Mouse (Mus musculus) liver, embryonic 14.5 days (tissue): ENCODE data around the gene Shroom3.

Experiments
- CTCF ChIP-seq: IDR thresholded peaks from 2 replicates; pipeline ENCODE4 v1.5.1; 2016; ENCODE audit warnings: antibody characterized with exemption, low read depth, control low read depth
- EP300 ChIP-seq: IDR thresholded peaks from 2 replicates; pipeline ENCODE4 v1.6.1; 2016; ENCODE audit warnings: antibody characterized with exemption, low read depth

GRCm38 (mm10) chr5:92917755-92918154, 234.5 kb downstream of the Shroom3 start:
- TF ChIP-seq CTCF (no peak), EP300 (no peak)
